In the genomic region with DNA sequence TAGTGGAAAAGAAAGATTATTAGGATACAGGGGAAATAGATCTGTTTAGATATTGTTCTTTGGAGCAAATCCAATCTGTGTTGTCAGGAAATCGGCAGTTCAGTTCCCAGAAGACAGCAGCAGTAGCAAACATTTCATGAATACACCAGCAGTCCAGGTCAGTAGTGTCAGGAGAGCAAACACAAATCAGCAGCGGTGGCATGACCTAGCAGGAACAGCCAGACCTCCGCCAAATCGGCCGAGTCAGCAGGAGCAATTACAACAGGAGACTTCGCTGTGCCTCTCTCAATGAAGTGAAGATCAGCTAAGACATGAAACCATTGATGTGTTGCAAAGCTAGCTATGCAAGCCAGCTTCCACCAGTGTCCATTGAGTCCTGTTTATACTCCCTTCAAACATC, we compare ENCODE assay signal across 39 mouse cellular contexts. TPM values are rescaled to one million over a fixed set of nuclear protein-coding genes. Genes with fewer than 3 reads are reported as not detected.
"Had no signal": no experiment of that assay in that cellular context is flagged by ENCODE, and none has a peak within 500 bp of the region (broad histone marks: within the 10 kb centered on the region; RNA-seq: fewer than 3 reads in every experiment).

No protein-coding gene starts in this region.

- H3K4me1 ChIP-seq: embryonic facial prominence, embryonic 10.5 days; embryonic facial prominence, embryonic 12.5 days; embryonic facial prominence, embryonic 13.5 days; embryonic facial prominence, embryonic 15.5 days; forebrain, embryonic 12.5 days; forebrain, embryonic 13.5 days; forebrain, embryonic 15.5 days had no signal

- H3K36me3 ChIP-seq: embryonic facial prominence, embryonic 10.5 days; embryonic facial prominence, embryonic 12.5 days; embryonic facial prominence, embryonic 13.5 days; embryonic facial prominence, embryonic 15.5 days; forebrain, embryonic 10.5 days; forebrain, embryonic 12.5 days; forebrain, embryonic 15.5 days had no signal

- H3K27me3 ChIP-seq: embryonic facial prominence, embryonic 12.5 days; embryonic facial prominence, embryonic 13.5 days; embryonic facial prominence, embryonic 15.5 days; forebrain, embryonic 12.5 days; forebrain, embryonic 13.5 days; forebrain, embryonic 15.5 days had no signal

- H3K9ac ChIP-seq: embryonic facial prominence, embryonic 12.5 days; embryonic facial prominence, embryonic 13.5 days; embryonic facial prominence, embryonic 15.5 days; forebrain, embryonic 12.5 days; forebrain, embryonic 13.5 days; forebrain, embryonic 15.5 days; forebrain, postnatal 0 days had no signal

- H3K4me2 ChIP-seq: embryonic facial prominence, embryonic 12.5 days; embryonic facial prominence, embryonic 13.5 days; embryonic facial prominence, embryonic 15.5 days; forebrain, embryonic 12.5 days; forebrain, embryonic 13.5 days; forebrain, embryonic 15.5 days had no signal

- H3K27ac ChIP-seq: embryonic facial prominence, embryonic 10.5 days; embryonic facial prominence, embryonic 12.5 days; embryonic facial prominence, embryonic 13.5 days; embryonic facial prominence, embryonic 15.5 days; forebrain, embryonic 10.5 days; forebrain, embryonic 12.5 days; forebrain, embryonic 13.5 days; forebrain, embryonic 15.5 days; gastrocnemius, adult 2 months; heart, adult 2 months had no signal

- DNase-seq: cerebellum, adult 2 months; cerebellum, adult 8-10 months; cerebellum, adult 9-10 months; cerebellum, adult 9-11 months; cerebellum, postnatal 10 days; cerebellum, postnatal 14 days; cerebellum, postnatal 25 days; cerebellum, postnatal 36 days; embryo, embryonic 11 days; forebrain, postnatal 0 days; gastrocnemius, adult 2 months; gastrocnemius, postnatal 10 days; gastrocnemius, postnatal 14 days; gastrocnemius, postnatal 25 days; gastrocnemius, postnatal 36 days; heart, adult 11 months; heart, adult 18-20 months; heart, adult 2 months had no signal

- H3K4me3 ChIP-seq: embryonic facial prominence, embryonic 10.5 days; embryonic facial prominence, embryonic 12.5 days; embryonic facial prominence, embryonic 13.5 days; embryonic facial prominence, embryonic 15.5 days; erythroblast, embryonic 14.5 days; forebrain, embryonic 10.5 days; forebrain, embryonic 12.5 days; forebrain, embryonic 13.5 days; forebrain, embryonic 15.5 days; gastrocnemius, adult 2 months; heart, adult 2 months had no signal

- H3K9me3 ChIP-seq: embryonic facial prominence, embryonic 10.5 days; embryonic facial prominence, embryonic 12.5 days; embryonic facial prominence, embryonic 13.5 days; embryonic facial prominence, embryonic 15.5 days; forebrain, embryonic 10.5 days; forebrain, embryonic 12.5 days; forebrain, embryonic 13.5 days; forebrain, embryonic 15.5 days had no signal

- ATAC-seq: forebrain, embryonic 13.5 days; forebrain, embryonic 14.5 days; forebrain, embryonic 15.5 days; forebrain, embryonic 16.5 days; forebrain, postnatal 0 days had no signal

RNA-seq across cellular contexts. Expression of a gene that starts 27.0 kb away (rescaled TPM):
- total RNA-seq: common myeloid progenitor, adult 5-6 weeks; forebrain, postnatal 0 days; gastrocnemius, adult 2 months; gastrocnemius, postnatal 10 days; gastrocnemius, postnatal 14 days; gastrocnemius, postnatal 25 days; gastrocnemius, postnatal 36 days; gastrocnemius, postnatal 4 days; granulocyte monocyte progenitor cell, adult 5-6 weeks; heart, adult 2 months had no signal
- polyA plus RNA-seq: cerebellum, adult 2 months; cortical plate, adult 2 months; embryonic facial prominence, embryonic 13.5 days; erythroblast, embryonic 14.5 days; forebrain, embryonic 11.5 days; forebrain, embryonic 14.5 days; forebrain, embryonic 15.5 days; forebrain, embryonic 16.5 days; forebrain, postnatal 0 days; frontal cortex, adult 2 months had no signal

RNA-seq across cellular contexts. Expression of a gene that starts 45.4 kb away (rescaled TPM):
- total RNA-seq: common myeloid progenitor, adult 5-6 weeks; forebrain, postnatal 0 days; gastrocnemius, adult 18-20 months; gastrocnemius, adult 2 months; gastrocnemius, adult 8-10 months; gastrocnemius, postnatal 10 days; gastrocnemius, postnatal 14 days; gastrocnemius, postnatal 25 days; gastrocnemius, postnatal 36 days; gastrocnemius, postnatal 4 days; granulocyte monocyte progenitor cell, adult 5-6 weeks; heart, adult 18-20 months; heart, adult 2 months had no signal
- polyA plus RNA-seq: cerebellum, adult 2 months; cortical plate, adult 2 months; embryonic facial prominence, embryonic 13.5 days; erythroblast, embryonic 14.5 days; forebrain, embryonic 12.5 days; forebrain, embryonic 13.5 days; forebrain, embryonic 14.5 days; forebrain, embryonic 15.5 days; forebrain, embryonic 16.5 days; forebrain, postnatal 0 days; frontal cortex, adult 2 months; heart, adult 2 months had no signal

RNA-seq across cellular contexts. Expression of a gene that starts 57.7 kb away (rescaled TPM):
- total RNA-seq: common myeloid progenitor, adult 5-6 weeks; forebrain, postnatal 0 days; gastrocnemius, adult 18-20 months; gastrocnemius, adult 2 months; gastrocnemius, adult 8-10 months; gastrocnemius, postnatal 10 days; gastrocnemius, postnatal 14 days; gastrocnemius, postnatal 25 days; gastrocnemius, postnatal 36 days; gastrocnemius, postnatal 4 days; granulocyte monocyte progenitor cell, adult 5-6 weeks; heart, adult 18-20 months; heart, adult 2 months had no signal
- polyA plus RNA-seq: cerebellum, adult 2 months; cortical plate, adult 2 months; embryonic facial prominence, embryonic 10.5 days; embryonic facial prominence, embryonic 11.5 days; embryonic facial prominence, embryonic 13.5 days; embryonic facial prominence, embryonic 14.5 days; erythroblast, embryonic 14.5 days; forebrain, embryonic 10.5 days; forebrain, embryonic 11.5 days; forebrain, embryonic 12.5 days; forebrain, embryonic 13.5 days; forebrain, embryonic 14.5 days; forebrain, embryonic 15.5 days; forebrain, embryonic 16.5 days; forebrain, postnatal 0 days; frontal cortex, adult 2 months; heart, adult 2 months had no signal
